Mouse (Mus musculus) CH12.LX (cell line): ENCODE data around the gene Apln.

Experiments
- CHD2 ChIP-seq: IDR thresholded peaks from 2 replicates; pipeline ENCODE4 v1.6.1; 2011; ENCODE audit warnings: low read length, improper control_type of control experiment
- CTCF ChIP-seq, 2 experiments: IDR thresholded peaks in 1 of 2; conservative IDR thresholded peaks in 1 of 2; 2 replicates each; pipeline ENCODE4 v1.5.1; 2011 to 2012; ENCODE audit warnings: low read depth in 2 of 2, low read length in 2 of 2, improper control_type of control experiment in 1 of 2, inconsistent platforms in 1 of 2, mild to moderate bottlenecking in 1 of 2, moderate library complexity in 1 of 2
- MYC ChIP-seq: IDR thresholded peaks from 2 replicates; pipeline ENCODE4 v1.6.1; 2011; ENCODE audit warnings: low read depth, mild to moderate bottlenecking, improper control_type of control experiment, low read length
- ZC3H11A ChIP-seq: IDR thresholded peaks from 2 replicates; pipeline ENCODE4 v1.6.1; 2012; ENCODE audit warnings: low read depth, mild to moderate bottlenecking, inconsistent platforms, low read length, improper control_type of control experiment

DNA sequence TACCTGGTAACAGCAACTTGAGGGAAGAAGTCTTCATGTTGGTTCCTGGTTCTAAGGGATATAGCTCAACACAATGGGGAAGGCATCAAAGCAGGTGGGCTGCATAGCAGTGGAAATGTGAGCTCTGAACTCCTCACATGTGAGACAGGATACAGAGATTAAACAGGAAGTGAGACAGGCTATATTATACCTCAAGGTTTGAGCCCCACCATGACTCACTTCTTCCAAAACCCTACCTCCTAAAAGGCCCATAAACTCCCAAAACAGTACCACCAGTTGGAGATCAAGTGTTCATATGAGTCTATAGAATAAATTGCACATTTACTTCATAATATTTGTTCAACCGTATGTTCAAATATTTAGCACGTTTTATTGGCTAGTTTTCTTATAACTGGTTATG is 11.7 kb upstream of the Apln start:
- TF ChIP-seq CTCF (conservative IDR thresholded peaks at IDR 0.05 in 1 of 2, IDR thresholded peaks at IDR 0.05 in 1 of 2; ENCODE audit: low read depth in 2 of 2, low read length in 2 of 2) = no peak
- TF ChIP-seq ZC3H11A = no peak
- no peak for TF ChIP-seq CHD2
- no peak for TF ChIP-seq MYC
